Mouse (Mus musculus): Measurements from ENCODE around the gene Hmmr.
A peak's percentile ranks its signal among the peaks of the same experiment; 100 is the strongest.
"Not testable (repeated sequence)": the region's sequence is repeated elsewhere in the genome, so short reads cannot be mapped to it uniquely, and the experiment has no call there.

Hmmr gene

GRCm38 (mm10) chr11:40733339-40734174, at the start of gene Hmmr, which contains the start of gene Nudcd2:
TSS of gene Hmmr (minus strand) at chr11:40733422.
TSS of gene Nudcd2 (plus strand) at chr11:40733667.
- DNase-seq, result peak; percentile 91 to 96

GRCm38 (mm10) chr11:40781857-40782256, 48.6 kb upstream of the Hmmr start:
- no peak for DNase-seq

GRCm38 (mm10) chr11:40775315-40776269, 42.4 kb upstream of the Hmmr start:
- DNase-seq, result peak; percentile 8 to 39

- no peak for DNase-seq
These were observed 31.5 kb upstream of the Hmmr start for GRCm38 (mm10) chr11:40764690-40765089.

GRCm38 (mm10) chr11:40763395-40763794, 30.2 kb upstream of the Hmmr start:
- DNase-seq, result peak; percentile 9 to 14

- no peak for DNase-seq
These were observed 26.7 kb upstream of the Hmmr start for GRCm38 (mm10) chr11:40759896-40760295.

- DNase-seq, result no peak
These were observed 22.7 kb upstream of the Hmmr start for GRCm38 (mm10) chr11:40755968-40756367.

GRCm38 (mm10) chr11:40755109-40755627, 21.9 kb upstream of the Hmmr start, which contains the start of gene Ccng1:
TSS of gene Ccng1 (minus strand) at chr11:40755311.
- DNase-seq, result peak; percentile 89 to 95

GRCm38 (mm10) chr11:40754664-40755107, 21.5 kb upstream of the Hmmr start:
- DNase-seq, result no peak

GRCm38 (mm10) chr11:40753836-40754235, 20.6 kb upstream of the Hmmr start:
- no peak for DNase-seq

- no peak for DNase-seq
These were observed 14.5 kb upstream of the Hmmr start for GRCm38 (mm10) chr11:40747716-40748115.

- DNase-seq, result no peak
These were observed 13.1 kb upstream of the Hmmr start for GRCm38 (mm10) chr11:40746361-40746760.

GRCm38 (mm10) chr11:40744348-40744747, 11.1 kb upstream of the Hmmr start:
- DNase-seq, result no peak

GRCm38 (mm10) chr11:40741605-40742262, 8.5 kb upstream of the Hmmr start:
- DNase-seq, result no peak

- no peak for DNase-seq
These were observed 4.1 kb upstream of the Hmmr start for GRCm38 (mm10) chr11:40737369-40737768.

GRCm38 (mm10) chr11:40734251-40734752, 1.1 kb upstream of the Hmmr start:
- no peak for DNase-seq

- no peak for DNase-seq
These were observed 254 bp downstream of the Hmmr start for GRCm38 (mm10) chr11:40732997-40733338.

GRCm38 (mm10) chr11:40718324-40718723, 14.9 kb downstream of the Hmmr start:
- no peak for DNase-seq

GRCm38 (mm10) chr11:40715524-40715923, 17.7 kb downstream of the Hmmr start:
- no peak for DNase-seq

GRCm38 (mm10) chr11:40713858-40714257, 19.4 kb downstream of the Hmmr start:
- DNase-seq, result peak; percentile 14 to 25

- DNase-seq, result not testable (repeated sequence)
These were observed 23.3 kb downstream of the Hmmr start for GRCm38 (mm10) chr11:40709899-40710298.

- no peak for DNase-seq
These were observed 38.1 kb downstream of the Hmmr start, which contains the start of gene Mat2b for GRCm38 (mm10) chr11:40695103-40695502. TSS of gene Mat2b (minus strand) at chr11:40695203.

Measured in kidney, postnatal 4 days (tissue).